Mouse (Mus musculus) kidney, adult 18-20 months (tissue): ENCODE results near the gene Cfap44.

ENCODE experiments used
- DNase-seq: peaks from one replicate; pipeline ENCODE4 v3.0.0; 2021

The Cfap44 gene

GRCm38 (mm10) chr16:44394577-44395243, at the start of gene Cfap44:
Cfap44 (plus strand) TSS chr16:44394796.
- peak; percentile 58 for DNase-seq

- peak; percentile 97 for DNase-seq
These were observed 47.3 kb upstream of the Cfap44 start, which contains the start of gene Spice1 for GRCm38 (mm10) chr16:44347071-44347901. Spice1 (plus strand) TSS chr16:44347121.

GRCm38 (mm10) chr16:44349801-44350397, 44.7 kb upstream of the Cfap44 start:
- DNase-seq = no peak

GRCm38 (mm10) chr16:44356291-44356690, 38.3 kb upstream of the Cfap44 start:
- DNase-seq = no peak

GRCm38 (mm10) chr16:44357571-44358268, 36.9 kb upstream of the Cfap44 start:
- no peak for DNase-seq

GRCm38 (mm10) chr16:44361921-44362890, 32.4 kb upstream of the Cfap44 start:
- peak; percentile 35 for DNase-seq

- no peak for DNase-seq
These were observed 29.1 kb upstream of the Cfap44 start for GRCm38 (mm10) chr16:44365522-44365921.

GRCm38 (mm10) chr16:44375459-44375858, 19.1 kb upstream of the Cfap44 start:
- DNase-seq = no peak

- DNase-seq = no peak
These were observed 14.6 kb upstream of the Cfap44 start for GRCm38 (mm10) chr16:44380006-44380405.

GRCm38 (mm10) chr16:44381578-44381977, 13.0 kb upstream of the Cfap44 start:
- no peak for DNase-seq

GRCm38 (mm10) chr16:44383549-44383948, 11.0 kb upstream of the Cfap44 start:
- no peak for DNase-seq

- no peak for DNase-seq
These were observed 10.3 kb upstream of the Cfap44 start for GRCm38 (mm10) chr16:44384251-44384650.

GRCm38 (mm10) chr16:44391877-44392548, 2.6 kb upstream of the Cfap44 start:
- peak; percentile 37 for DNase-seq

- no peak for DNase-seq
These were observed 10.3 kb downstream of the Cfap44 start for GRCm38 (mm10) chr16:44404933-44405332.

- no peak for DNase-seq
These were observed 12.6 kb downstream of the Cfap44 start for GRCm38 (mm10) chr16:44407211-44407610.

- no peak for DNase-seq
These were observed 13.7 kb downstream of the Cfap44 start for GRCm38 (mm10) chr16:44408290-44408689.

GRCm38 (mm10) chr16:44410176-44410575, 15.6 kb downstream of the Cfap44 start:
- DNase-seq = no peak

- no peak for DNase-seq
These were observed 23.0 kb downstream of the Cfap44 start for GRCm38 (mm10) chr16:44417596-44417995.

- DNase-seq = no peak
These were observed 27.1 kb downstream of the Cfap44 start for GRCm38 (mm10) chr16:44421735-44422134.

GRCm38 (mm10) chr16:44423499-44423898, 28.9 kb downstream of the Cfap44 start:
- DNase-seq = no peak

GRCm38 (mm10) chr16:44428456-44428855, 33.9 kb downstream of the Cfap44 start:
- DNase-seq = no peak
